Mouse (Mus musculus): Measurements from ENCODE around the gene Nudt22. TPM values are rescaled to one million over a fixed set of nuclear protein-coding genes. Genes with fewer than 3 reads are reported as not detected.

The Nudt22 gene
- polyA plus RNA-seq, 1 experiment from 2014 or later: 10.4 TPM

- Histone ChIP-seq H3K4me1 (replicated peaks) (peaks cover 88% of the 10 kb centered on the region), H3K27me3 (peaks cover 11% of the 10 kb centered on the region), H3K9me3 (replicated peaks) (no peaks in the 10 kb centered on the region), H3K9ac (peak overlapping the region; percentile 56; the same call in 1 of the 2 replicates), H3K27ac (replicated peaks) (peak overlapping the region; percentile 42), H3K36me3 (replicated peaks) (peaks cover 19% of the 10 kb centered on the region), H3K4me3 (replicated peaks) (peak overlapping the region; percentile 69), H3K4me2 (peak overlapping the region; percentile 90)
- no peak for ATAC-seq (ENCODE audit: insufficient read depth)
- 24% methylated on average over 12 of the region's 12 CpGs for WGBS (ENCODE audit: insufficient replicate concordance)
Observed at GRCm38 (mm10) chr19:6973581-6974190, 22.2 kb downstream of the Nudt22 start.

GRCm38 (mm10) chr19:6972247-6972917 lies 23.5 kb downstream of the Nudt22 start:
- WGBS (ENCODE audit: insufficient replicate concordance): 74% methylated on average over 13 of the region's 13 CpGs
- peaks cover 22% of the 10 kb centered on the region for H3K27me3 ChIP-seq
- H3K9me3 ChIP-seq (replicated peaks): no peaks in the 10 kb centered on the region
- H3K4me2 ChIP-seq: no peak overlapping the region
- H3K4me3 ChIP-seq (replicated peaks): no peak overlapping the region
- no peak for ATAC-seq (ENCODE audit: insufficient read depth)
- peaks cover 6% of the 10 kb centered on the region for H3K36me3 ChIP-seq (replicated peaks)
- H3K9ac ChIP-seq: no peak overlapping the region
- H3K27ac ChIP-seq (replicated peaks): no peak overlapping the region
- H3K4me1 ChIP-seq (replicated peaks): peaks cover 88% of the 10 kb centered on the region

GRCm38 (mm10) chr19:6971644-6972043 lies 24.3 kb downstream of the Nudt22 start:
- H3K36me3 ChIP-seq (replicated peaks): 0 out of 2 replicates have a peak, but pooled peaks cover 1% of the 10 kb centered on the region
- H3K4me3 ChIP-seq (replicated peaks): no peak overlapping the region
- H3K27ac ChIP-seq (replicated peaks): no peak overlapping the region
- WGBS (ENCODE audit: insufficient replicate concordance): 69% methylated on average over 6 of the region's 6 CpGs
- H3K9ac ChIP-seq: no peak overlapping the region
- H3K27me3 ChIP-seq: peaks cover 22% of the 10 kb centered on the region
- ATAC-seq (ENCODE audit: insufficient read depth): no peak
- H3K4me2 ChIP-seq: no peak overlapping the region
- H3K4me1 ChIP-seq (replicated peaks): peaks cover 90% of the 10 kb centered on the region
- H3K9me3 ChIP-seq (replicated peaks): no peaks in the 10 kb centered on the region

- Histone ChIP-seq H3K36me3 (replicated peaks) (peaks cover 4% of the 10 kb centered on the region; the same call in 1 of the 2 replicates), H3K27me3 (peaks cover 22% of the 10 kb centered on the region), H3K4me1 (replicated peaks) (peaks cover 79% of the 10 kb centered on the region), H3K9me3 (replicated peaks) (no peaks in the 10 kb centered on the region), H3K4me3 (replicated peaks) (peak overlapping the region; percentile 66), H3K4me2 (peak overlapping the region; percentile 97), H3K9ac (peak overlapping the region; percentile 75), H3K27ac (replicated peaks) (peak overlapping the region; percentile 29; the same call in 1 of the 2 replicates)
- ATAC-seq (ENCODE audit: insufficient read depth): no peak
- 23% methylated on average over 11 of the region's 11 CpGs for WGBS (ENCODE audit: insufficient replicate concordance)
Observed at GRCm38 (mm10) chr19:6970460-6971085, 25.3 kb downstream of the Nudt22 start.

- Histone ChIP-seq H3K4me3 (replicated peaks) (peak overlapping the region; percentile 66), H3K4me2 (peak overlapping the region; percentile 97), H3K27me3 (peaks cover 22% of the 10 kb centered on the region), H3K4me1 (replicated peaks) (peaks cover 75% of the 10 kb centered on the region), H3K9ac (peak overlapping the region; percentile 75), H3K27ac (replicated peaks) (0 out of 2 replicates have a peak overlapping the region, but pooled peaks have one; percentile 24), H3K36me3 (replicated peaks) (peaks cover 10% of the 10 kb centered on the region; the same call in 1 of the 2 replicates), H3K9me3 (replicated peaks) (no peaks in the 10 kb centered on the region)
- 2% methylated on average over 55 of the region's 55 CpGs for WGBS (ENCODE audit: insufficient replicate concordance)
- ATAC-seq (ENCODE audit: insufficient read depth): peak; percentile 65
Observed at GRCm38 (mm10) chr19:6969665-6970381, 26.1 kb downstream of the Nudt22 start.

GRCm38 (mm10) chr19:6969291-6969664 lies 26.6 kb downstream of the Nudt22 start:
- no peak for ATAC-seq (ENCODE audit: insufficient read depth)
- peaks cover 70% of the 10 kb centered on the region for H3K4me1 ChIP-seq (replicated peaks)
- H3K27ac ChIP-seq (replicated peaks): 0 out of 2 replicates have a peak overlapping the region, but pooled peaks have one; percentile 24
- H3K9ac ChIP-seq: peak overlapping the region; percentile 75
- peak overlapping the region; percentile 66 for H3K4me3 ChIP-seq (replicated peaks)
- H3K9me3 ChIP-seq (replicated peaks): no peaks in the 10 kb centered on the region
- peak overlapping the region; percentile 97 for H3K4me2 ChIP-seq
- WGBS (ENCODE audit: insufficient replicate concordance): under 1% methylated on average over 20 of the region's 20 CpGs
- peaks cover 15% of the 10 kb centered on the region; the same call in 1 of the 2 replicates for H3K36me3 ChIP-seq (replicated peaks)
- peaks cover 22% of the 10 kb centered on the region for H3K27me3 ChIP-seq

GRCm38 (mm10) chr19:6968491-6969271 lies 27.2 kb downstream of the Nudt22 start:
- peak overlapping the region; percentile 66 for H3K4me3 ChIP-seq (replicated peaks)
- ATAC-seq (ENCODE audit: insufficient read depth): no peak
- no peaks in the 10 kb centered on the region for H3K9me3 ChIP-seq (replicated peaks)
- peak overlapping the region; percentile 75 for H3K9ac ChIP-seq
- no peak overlapping the region for H3K27ac ChIP-seq (replicated peaks)
- H3K4me2 ChIP-seq: peak overlapping the region; percentile 97
- peaks cover 22% of the 10 kb centered on the region for H3K27me3 ChIP-seq
- WGBS (ENCODE audit: insufficient replicate concordance): 7% methylated on average over 15 of the region's 15 CpGs
- H3K36me3 ChIP-seq (replicated peaks): peaks cover 17% of the 10 kb centered on the region; the same call in 1 of the 2 replicates
- H3K4me1 ChIP-seq (replicated peaks): peaks cover 66% of the 10 kb centered on the region

- Histone ChIP-seq H3K4me2 (no peak overlapping the region), H3K4me3 (replicated peaks) (no peak overlapping the region), H3K27ac (replicated peaks) (no peak overlapping the region), H3K36me3 (replicated peaks) (peaks cover 33% of the 10 kb centered on the region), H3K4me1 (replicated peaks) (peaks cover 25% of the 10 kb centered on the region), H3K27me3 (no peaks in the 10 kb centered on the region), H3K9me3 (replicated peaks) (no peaks in the 10 kb centered on the region), H3K9ac (no peak overlapping the region)
- 62% methylated on average over 10 of the region's 10 CpGs for WGBS (ENCODE audit: insufficient replicate concordance)
- no peak for ATAC-seq (ENCODE audit: insufficient read depth)
Observed at GRCm38 (mm10) chr19:6956461-6956860, 39.5 kb downstream of the Nudt22 start.

GRCm38 (mm10) chr19:6955424-6955823 lies 40.5 kb downstream of the Nudt22 start:
- H3K9ac ChIP-seq: no peak overlapping the region
- H3K27me3 ChIP-seq: no peaks in the 10 kb centered on the region
- no peak for ATAC-seq (ENCODE audit: insufficient read depth)
- H3K4me2 ChIP-seq: no peak overlapping the region
- H3K27ac ChIP-seq (replicated peaks): no peak overlapping the region
- no peaks in the 10 kb centered on the region for H3K9me3 ChIP-seq (replicated peaks)
- H3K4me1 ChIP-seq (replicated peaks): peaks cover 35% of the 10 kb centered on the region
- H3K36me3 ChIP-seq (replicated peaks): peaks cover 33% of the 10 kb centered on the region
- no peak overlapping the region for H3K4me3 ChIP-seq (replicated peaks)
- WGBS (ENCODE audit: insufficient replicate concordance): 67% methylated on average over 7 of the region's 7 CpGs

GRCm38 (mm10) chr19:6954046-6954445 lies 41.9 kb downstream of the Nudt22 start:
- no peak for ATAC-seq (ENCODE audit: insufficient read depth)
- Histone ChIP-seq H3K4me1 (replicated peaks) (peaks cover 49% of the 10 kb centered on the region), H3K27ac (replicated peaks) (no peak overlapping the region), H3K4me3 (replicated peaks) (no peak overlapping the region), H3K9ac (no peak overlapping the region), H3K27me3 (no peaks in the 10 kb centered on the region), H3K36me3 (replicated peaks) (peaks cover 33% of the 10 kb centered on the region), H3K9me3 (replicated peaks) (no peaks in the 10 kb centered on the region), H3K4me2 (no peak overlapping the region)
- 69% methylated on average over 9 of the region's 9 CpGs for WGBS (ENCODE audit: insufficient replicate concordance)

Measured in liver, embryonic 15.5 days (tissue).